Mouse (Mus musculus) thymus, adult 2 months (tissue): ENCODE measurements around the gene Sympk.

ENCODE experiments used
- CTCF ChIP-seq: fragments of 200-500 bp; IDR thresholded peaks from 2 replicates; pipeline ENCODE4 v1.5.1; 2012; ENCODE audit warnings: mild to moderate bottlenecking, control low read depth, low read length, moderate library complexity, borderline replicate concordance; ENCODE audit not compliant: control insufficient read depth, poor library complexity, insufficient read depth; ENCODE audit errors: extremely low read depth
- POLR2A ChIP-seq: fragments of 200-500 bp; IDR thresholded peaks from 2 replicates; pipeline ENCODE4 v1.6.1; 2012; ENCODE audit warnings: mild to moderate bottlenecking, low read length, control low read depth, moderate library complexity; ENCODE audit not compliant: control insufficient read depth, poor library complexity, insufficient read depth; ENCODE audit errors: extremely low read depth

DNA sequence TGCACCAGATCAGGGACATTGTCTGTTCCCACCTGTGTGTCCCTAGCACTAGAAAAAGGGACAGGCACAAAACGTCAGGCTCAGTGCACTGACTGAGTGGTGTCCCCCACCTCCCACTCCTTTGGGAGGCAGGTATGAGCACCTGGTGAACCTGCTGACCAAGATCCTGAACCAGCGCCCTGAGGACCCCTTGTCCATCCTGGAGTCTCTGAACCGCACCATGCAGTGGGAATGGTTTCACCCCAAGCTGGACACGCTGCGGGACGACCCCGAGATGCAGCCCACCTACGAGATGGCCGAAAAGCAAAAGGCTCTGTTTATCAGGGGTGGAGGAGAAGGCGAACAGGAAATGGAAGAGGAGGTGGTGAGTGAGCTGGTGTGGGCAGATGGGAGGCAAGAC lies 33.2 kb downstream of the Sympk start:
- TF ChIP-seq POLR2A (no peak), CTCF (no peak)
